Mouse (Mus musculus) spleen, postnatal 10 days (tissue): ENCODE measurements around the gene Bmpr1a.

Source experiments
- DNase-seq, 2 experiments: peaks; one replicate each; pipeline ENCODE4 v3.0.0; 2021 to 2022; ENCODE audit warnings: low spot score in 2 of 2

Bmpr1a gene

GRCm38 (mm10) chr14:34505309-34505708 is 2.2 kb upstream of the Bmpr1a start:
- no peak for DNase-seq

DNA sequence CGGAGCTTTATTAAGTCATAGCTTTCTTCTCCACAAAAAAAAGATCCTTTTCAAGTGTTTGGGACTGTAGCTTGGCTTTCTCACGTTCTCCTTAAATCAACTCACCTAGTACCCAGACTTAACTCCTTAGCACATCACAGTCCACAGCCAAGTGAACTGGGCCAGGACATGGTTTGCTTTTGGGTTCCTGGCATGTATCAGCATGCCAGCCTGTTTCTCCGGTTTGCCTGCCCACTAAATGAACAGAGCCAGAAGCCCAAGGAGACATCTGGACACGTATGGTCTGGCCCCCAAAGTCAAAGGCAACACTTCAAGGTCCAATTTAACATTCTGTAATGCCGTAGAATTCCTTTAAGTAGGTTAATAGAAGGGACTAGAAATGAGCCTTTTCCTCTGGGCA is 1.2 kb upstream of the Bmpr1a start:
- DNase-seq, result no peak

GRCm38 (mm10) chr14:34503759-34504158 is 618 bp upstream of the Bmpr1a start:
- no peak for DNase-seq

- peak; percentile 29 to 57 for DNase-seq
Observed at GRCm38 (mm10) chr14:34502475-34503324, 441 bp downstream of the Bmpr1a start.

DNA sequence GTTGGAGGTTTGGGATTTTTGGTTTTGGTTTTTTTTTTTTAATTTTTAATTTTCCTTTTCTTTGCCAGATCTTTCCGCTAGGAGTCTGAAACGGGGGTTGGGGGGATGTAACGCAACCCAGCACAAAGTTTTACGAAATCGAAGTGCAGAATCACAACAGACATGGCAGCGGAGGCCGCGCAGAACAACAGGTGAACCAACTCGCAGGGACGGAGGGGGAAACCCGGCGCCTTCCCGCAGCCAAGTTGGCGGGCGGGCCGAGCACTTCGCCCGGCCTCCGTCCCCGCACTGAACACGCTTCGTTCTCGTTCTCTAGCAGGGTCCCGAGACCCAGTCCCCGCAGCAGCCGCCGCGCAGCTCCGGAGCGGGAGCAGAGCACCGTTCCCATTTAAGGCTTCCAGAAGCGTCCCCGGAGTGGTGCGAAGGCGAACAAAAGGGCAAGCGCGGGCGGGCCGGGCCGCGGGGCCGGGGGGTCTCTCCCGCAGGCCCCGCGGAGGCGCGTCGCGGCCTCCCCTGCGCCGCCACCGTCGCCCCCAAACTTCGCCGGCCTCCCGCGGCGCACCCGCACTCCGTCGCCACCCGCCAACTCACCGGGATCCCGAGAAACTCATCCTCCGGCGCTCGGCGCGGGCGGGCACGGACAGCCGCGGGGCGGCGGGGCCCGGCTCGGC is 1.2 kb downstream of the Bmpr1a start:
- DNase-seq, result peak; percentile 15 to 30

- no peak for DNase-seq
Observed at GRCm38 (mm10) chr14:34501447-34501803, 1.7 kb downstream of the Bmpr1a start.

DNA sequence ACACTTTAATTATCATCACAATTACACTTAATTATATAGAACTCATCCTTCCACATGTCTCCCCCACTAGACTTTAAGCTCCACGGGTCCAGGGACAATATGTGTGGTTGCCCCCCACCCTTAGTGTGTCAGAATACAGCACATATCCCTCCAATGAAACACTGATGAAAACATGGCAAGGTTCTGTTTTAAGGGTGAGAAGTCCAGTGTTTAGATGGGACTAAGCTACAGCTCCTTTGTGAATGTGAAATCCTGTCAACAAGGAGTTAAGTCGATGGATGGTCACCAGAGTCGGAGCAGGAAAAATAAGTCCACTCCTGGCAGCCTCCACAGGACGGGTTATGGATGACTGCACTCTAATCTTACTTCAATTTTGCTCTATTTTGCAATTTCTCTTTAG is 2.8 kb downstream of the Bmpr1a start:
- no peak for DNase-seq

- DNase-seq, result no peak
Observed at GRCm38 (mm10) chr14:34499664-34500063, 3.5 kb downstream of the Bmpr1a start.

DNA sequence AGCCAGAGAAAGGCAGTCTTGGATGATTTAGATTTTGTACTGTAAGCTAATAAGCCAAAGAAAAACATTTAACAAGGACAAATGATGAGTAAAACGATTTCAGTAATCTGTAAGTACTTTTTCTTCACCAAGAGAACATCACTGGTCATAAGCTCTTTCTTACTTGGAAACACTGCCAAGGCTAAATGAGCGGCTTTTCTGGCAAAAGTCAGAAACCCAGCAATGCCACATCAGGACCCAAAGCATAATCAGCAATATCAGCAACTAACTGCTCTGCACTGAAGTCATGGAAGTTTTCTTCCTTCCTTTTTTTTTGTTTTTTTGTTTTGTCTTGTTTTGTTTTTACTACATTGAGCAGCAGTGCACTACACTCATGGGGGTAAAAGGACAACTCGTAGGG is 5.8 kb downstream of the Bmpr1a start:
- DNase-seq, result no peak

- DNase-seq, result no peak
Observed at GRCm38 (mm10) chr14:34493682-34494081, 9.5 kb downstream of the Bmpr1a start.

GRCm38 (mm10) chr14:34492688-34493087 is 10.5 kb downstream of the Bmpr1a start:
- DNase-seq, result no peak

- DNase-seq, result no peak
Observed at GRCm38 (mm10) chr14:34490965-34491364, 12.2 kb downstream of the Bmpr1a start.

- DNase-seq, result no peak
Observed at GRCm38 (mm10) chr14:34489928-34490327, 13.2 kb downstream of the Bmpr1a start.

GRCm38 (mm10) chr14:34486169-34486568 is 17.0 kb downstream of the Bmpr1a start:
- DNase-seq, result no peak

DNA sequence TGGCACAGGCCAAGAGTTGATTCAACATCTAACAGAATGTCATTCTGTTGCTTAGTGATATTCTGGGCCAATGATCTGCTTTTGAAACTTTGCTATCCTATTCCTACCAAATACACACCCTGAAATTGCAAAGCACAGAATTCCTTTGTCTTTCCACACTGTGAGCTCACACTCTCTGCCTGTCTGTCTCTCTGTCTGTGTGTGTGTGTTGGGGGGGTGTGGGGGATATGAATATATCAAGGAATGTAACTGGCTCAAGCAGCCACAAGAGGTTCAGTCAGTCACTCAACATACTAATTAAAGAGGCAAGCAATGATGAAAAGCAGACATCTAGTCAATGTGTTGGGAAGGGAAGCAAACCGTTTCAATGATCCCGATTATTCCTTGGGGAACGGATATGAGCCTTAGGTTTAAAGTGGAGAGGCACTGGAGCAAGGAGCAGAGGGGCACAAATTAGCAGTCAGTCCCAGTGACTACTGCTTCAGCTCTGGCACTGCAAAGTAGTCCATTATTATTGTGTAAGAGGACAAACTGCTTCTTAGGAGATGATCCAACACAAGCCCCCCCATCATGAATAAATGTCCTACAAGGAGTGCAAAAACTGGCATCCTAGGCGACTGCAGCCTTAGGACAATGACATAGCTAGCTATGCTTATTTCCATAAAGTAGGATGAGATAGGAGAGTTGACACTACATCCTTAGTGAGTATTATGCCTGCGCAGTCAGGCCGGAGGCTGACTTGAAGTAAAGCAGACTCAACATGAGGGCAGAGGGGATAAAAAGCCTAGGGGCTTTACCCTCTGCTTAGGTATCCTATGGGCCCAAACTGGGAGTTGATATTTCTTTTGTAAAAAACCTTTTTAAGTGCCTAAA is 19.4 kb downstream of the Bmpr1a start:
- DNase-seq, result no peak

DNA sequence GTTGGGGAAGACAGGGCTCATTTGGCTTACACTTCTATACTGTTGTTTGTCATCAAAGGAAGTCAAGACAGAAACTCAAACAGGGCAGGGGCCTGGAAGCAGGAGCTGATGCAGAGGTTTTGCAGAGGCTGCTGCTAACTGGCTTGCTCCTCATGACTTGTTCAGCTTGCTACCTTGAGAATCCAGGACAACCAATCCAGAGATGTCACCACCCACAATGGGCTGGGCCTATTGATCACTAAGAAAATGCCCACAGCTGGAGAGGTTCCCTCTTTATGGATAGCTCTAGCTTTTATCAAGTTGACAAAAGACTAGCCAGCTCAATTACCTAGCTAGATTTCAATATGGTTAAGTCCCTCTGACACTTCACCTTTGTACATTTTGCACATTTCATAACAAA is 31.6 kb downstream of the Bmpr1a start:
- DNase-seq, result no peak

DNA sequence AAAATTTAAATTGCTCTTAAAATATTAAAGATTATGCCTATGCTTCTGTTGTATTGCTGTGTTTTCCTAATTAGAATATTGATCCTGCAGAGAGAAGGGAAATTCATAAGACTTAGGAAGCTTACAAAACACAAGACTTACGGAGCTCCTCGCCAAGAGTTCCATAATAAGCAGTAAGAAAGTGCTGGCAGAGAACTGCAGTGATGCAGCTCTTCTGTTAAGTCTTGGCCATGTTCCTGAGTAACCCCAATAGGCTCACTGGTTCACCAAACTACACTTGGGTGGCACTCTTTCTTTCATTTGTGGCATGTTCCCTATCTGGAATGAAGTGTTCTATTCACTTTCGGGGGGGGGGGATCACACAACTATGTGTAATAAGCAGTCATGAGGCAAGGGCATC is 36.9 kb downstream of the Bmpr1a start:
- no peak for DNase-seq

DNA sequence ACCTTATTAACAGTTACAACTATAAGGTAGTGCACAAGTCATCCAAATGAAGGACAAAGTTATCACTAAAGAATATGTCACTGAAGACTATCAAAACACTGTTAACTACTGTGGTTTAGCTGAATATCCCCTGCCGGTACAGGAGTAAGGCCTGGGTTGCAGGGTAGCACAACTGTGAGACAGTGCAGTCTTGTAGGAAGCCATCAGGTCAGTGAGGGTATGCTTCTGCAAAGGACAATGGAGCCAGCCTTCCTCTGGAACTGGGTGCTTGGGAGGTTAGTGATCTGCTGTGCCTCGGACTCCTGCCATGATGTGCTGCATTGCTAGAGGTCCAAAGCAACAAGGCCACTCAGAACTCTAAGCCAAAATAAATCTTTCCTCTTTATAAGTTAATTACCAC is 43.8 kb downstream of the Bmpr1a start:
- DNase-seq, result no peak

DNA sequence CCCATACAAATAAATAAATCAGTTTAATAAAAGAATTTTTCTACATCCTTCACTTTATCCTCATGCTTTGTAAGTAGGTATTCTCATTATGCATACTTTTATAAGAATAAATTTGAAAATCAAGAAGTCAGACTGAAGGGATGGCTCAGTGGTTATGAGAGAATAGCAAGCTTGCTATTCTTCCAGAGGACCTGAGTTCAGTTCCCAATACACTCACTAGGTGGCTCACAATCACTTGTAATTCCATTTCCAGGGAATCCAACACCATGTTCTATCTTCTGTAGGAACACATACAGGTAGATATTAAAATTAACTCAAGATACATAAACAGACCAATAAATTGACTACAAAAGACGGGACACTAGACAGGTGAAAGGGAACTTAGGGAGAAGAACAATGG is 44.3 kb downstream of the Bmpr1a start:
- DNase-seq, result no peak

GRCm38 (mm10) chr14:34454282-34454681 is 48.9 kb downstream of the Bmpr1a start:
- no peak for DNase-seq

DNA sequence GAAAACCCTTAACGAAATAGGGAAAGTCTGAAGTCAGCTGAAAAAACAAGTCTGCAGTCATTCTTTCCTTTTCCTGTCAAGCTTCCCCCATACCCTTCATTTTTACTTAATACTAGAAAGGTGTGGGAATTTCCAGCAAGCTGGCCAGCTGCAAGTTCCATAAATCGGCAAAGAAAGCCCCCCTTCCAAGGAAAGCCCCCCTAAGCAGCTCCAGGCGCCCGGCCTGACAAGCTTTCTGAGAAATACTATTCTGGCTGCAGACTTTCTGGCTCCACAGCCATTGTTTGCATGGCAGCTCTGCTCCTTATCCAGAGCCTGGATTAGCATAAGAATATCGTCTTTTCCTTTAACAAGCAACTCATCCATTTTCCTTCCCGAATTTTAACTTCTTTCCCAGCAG is 49.5 kb downstream of the Bmpr1a start:
- no peak for DNase-seq

DNA sequence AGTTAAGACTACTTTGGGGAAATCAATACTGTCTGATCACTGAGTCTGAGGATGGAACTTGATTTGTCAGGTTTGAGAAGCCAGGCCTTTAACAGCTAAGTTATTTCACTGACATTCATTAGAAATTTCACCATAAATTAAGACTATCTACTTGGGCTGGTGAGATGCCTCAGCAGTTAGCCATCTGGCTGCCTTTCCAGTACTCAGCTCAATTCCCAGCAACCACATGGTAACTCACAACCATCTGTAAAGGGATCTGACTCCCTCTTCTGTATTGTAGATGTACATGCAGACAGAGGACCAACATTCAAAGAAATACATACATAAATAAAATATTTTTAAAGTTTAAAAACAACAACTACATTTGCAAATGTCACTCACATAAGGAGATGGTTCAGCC is 51.3 kb downstream of the Bmpr1a start:
- no peak for DNase-seq
